Mouse (Mus musculus): ENCODE measurements at regions not wholly inside any gene's neighbourhood (a gene's known extent, or its start where the extent isn't known, plus 50 kb on each side); places are given as distances from the start of the nearest gene placed in this dataset.

DNA sequence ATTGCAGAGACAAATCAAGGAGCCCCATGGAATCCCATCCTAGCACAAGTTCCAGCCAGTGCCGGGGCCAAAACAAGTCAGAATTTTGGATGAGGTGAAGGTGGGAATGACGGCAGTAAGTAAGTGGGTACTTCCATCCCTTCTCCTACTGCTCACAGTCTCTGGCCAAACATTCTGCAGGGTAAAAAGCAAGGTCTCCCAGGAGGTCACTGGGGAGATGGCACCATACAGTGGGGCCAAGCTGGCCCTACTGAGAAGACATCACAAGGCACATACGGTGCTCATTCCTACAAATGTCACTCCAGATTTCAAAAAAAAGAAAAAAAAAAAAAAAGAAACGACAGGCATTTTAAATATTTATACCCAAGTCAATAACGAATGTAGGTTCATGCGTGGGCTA lies 129.6 kb downstream of the Ddx11 start:
- no peak for DNase-seq (ENCODE audit: low spot score)

DNA sequence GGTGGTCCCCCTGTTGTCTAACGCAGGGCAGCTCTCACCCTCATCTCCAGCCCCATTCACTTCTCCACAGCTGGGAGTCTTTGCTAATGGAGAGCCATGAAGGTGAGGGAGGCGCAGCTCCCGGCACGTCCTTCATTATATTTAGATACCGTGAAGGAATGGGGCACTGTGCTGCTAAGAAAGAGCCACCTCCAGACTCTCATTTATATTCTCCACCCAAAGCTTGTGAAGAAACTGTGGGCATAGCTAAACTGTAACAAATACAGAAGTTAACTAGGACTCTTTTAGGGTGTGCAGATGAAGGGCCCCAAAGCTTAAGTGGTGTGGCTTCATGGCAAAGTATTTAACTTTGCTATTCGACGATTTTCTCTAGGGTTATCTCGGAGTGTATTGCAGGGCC lies 136.4 kb downstream of the Ddx11 start:
- DNase-seq (ENCODE audit: low spot score), result no peak

DNA sequence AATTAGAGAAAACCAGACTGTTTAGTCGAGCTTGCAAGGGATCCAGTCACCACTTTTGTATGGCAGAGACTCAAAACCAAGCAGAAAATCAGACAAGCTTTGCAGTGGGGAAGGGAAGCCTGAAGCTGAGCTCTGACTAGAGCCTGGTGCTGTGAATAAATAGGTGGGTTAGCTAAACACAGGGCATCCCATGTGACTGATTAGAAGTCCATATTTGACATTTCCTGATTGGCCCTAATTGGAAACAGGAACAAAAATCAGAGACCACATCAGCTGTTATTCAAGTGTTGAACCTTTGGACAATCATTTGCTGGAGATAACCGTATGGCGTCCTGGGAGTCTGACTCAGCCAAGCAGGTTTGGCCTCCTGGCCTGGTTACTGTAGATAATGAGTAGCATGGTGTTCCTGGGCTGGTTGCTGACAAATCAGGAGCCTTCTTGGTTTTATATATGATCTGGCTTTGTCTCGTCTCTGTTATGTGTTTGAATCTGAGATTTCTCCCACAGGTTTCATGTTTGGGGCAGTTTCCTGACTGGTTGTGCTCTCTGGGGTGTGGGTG lies 139.4 kb downstream of the Ddx11 start:
- DNase-seq (ENCODE audit: low spot score), result no peak

DNA sequence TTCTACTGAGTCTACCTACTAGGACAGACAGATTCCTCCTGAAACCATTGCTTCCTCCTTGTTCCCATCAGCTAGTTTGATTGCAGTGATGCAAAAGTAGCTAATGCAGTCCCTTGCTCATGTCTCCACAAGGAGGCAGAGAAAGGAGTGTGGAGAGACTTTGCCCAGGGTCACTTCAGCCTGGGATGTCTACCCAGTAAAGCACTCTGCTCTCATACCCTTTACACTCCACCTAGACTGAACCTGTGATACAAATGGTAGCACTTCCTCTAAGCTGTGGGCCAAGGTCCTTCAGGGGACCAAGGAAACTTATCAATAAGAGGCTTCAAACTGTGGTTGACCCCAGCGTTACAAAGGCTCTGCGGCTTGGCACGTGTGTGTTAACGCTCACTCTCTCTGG lies 140.1 kb downstream of the Ddx11 start:
- DNase-seq (ENCODE audit: low spot score), result no peak

DNA sequence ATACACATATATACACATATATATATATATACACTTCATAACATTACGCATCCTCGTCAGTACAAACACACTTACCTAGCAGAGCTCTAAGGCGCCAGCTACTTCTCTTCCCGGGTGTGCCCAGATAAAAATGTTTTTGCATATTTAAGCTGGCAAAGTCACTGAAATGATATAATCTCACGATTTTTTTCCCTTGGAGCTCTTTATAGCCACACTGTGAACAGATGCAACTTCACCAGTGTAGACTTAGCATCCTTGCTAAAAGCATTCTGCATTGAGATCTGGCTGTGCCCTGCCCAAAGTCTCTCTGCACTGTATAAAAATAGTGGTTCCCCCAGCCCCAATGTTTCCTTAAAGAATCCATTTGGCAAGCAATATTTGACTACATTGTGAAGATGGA lies 143.5 kb downstream of the Ddx11 start:
- DNase-seq (ENCODE audit: low spot score), result no peak

DNA sequence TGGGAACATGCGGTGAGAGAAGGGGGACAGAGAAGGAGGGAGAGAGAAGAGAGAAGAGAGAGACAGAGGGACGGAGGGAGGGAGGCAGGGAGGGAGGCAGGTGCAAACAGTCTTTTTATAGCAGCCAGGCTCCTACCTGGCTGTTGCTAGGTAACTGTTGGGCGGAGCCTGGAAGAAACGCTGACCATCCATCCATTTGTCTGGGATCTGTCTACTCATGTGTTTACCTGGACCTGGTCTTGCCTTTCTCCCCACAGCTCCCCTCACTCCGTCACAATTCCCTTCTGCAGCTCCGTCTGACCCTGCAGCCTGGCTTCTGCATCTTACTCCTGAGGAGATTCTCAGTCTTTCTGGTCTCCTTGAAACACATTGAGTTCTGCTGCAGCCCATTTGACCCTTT lies 144.5 kb downstream of the Ddx11 start:
- no peak for DNase-seq (ENCODE audit: low spot score)

DNA sequence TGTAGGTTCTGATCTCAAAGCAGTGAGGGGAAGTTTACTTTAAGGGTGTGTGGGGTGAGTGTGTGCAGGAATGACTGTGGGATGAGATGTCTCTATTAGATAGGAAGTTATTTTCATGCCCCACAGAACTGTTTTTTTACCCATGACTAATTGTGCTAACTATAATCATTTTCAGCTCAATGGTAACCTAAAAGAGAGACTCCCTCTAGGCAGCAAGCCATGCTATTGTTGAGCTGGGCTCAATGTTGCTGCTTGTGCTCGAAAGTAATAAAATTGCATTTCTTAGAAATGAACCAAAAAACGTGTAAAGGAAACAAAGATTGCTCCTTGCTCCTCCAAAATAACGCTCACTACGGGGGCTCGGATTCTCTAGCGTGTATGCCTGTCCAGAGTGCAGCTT lies 146.2 kb downstream of the Ddx11 start:
- no peak for DNase-seq (ENCODE audit: low spot score)

DNA sequence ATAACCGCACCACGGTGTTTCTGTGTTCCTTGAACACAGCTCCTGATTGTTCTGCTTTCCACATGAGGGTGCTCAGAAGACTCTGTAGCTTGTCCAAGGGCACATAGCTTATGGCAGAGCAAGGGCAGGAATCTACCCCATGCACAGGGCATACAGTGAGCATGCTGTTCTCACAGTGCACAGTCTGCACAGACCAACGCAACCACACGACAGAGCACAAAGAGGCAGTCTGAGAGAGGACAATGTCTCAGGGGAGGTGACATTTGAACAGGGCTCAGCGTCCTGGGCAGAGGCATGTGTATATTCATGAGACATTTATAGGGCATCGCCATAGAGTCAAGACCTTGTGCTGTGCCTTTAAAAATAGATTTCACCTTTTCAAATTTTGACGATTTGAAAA lies 148.6 kb downstream of the Ddx11 start:
- no peak for DNase-seq (ENCODE audit: low spot score)

DNA sequence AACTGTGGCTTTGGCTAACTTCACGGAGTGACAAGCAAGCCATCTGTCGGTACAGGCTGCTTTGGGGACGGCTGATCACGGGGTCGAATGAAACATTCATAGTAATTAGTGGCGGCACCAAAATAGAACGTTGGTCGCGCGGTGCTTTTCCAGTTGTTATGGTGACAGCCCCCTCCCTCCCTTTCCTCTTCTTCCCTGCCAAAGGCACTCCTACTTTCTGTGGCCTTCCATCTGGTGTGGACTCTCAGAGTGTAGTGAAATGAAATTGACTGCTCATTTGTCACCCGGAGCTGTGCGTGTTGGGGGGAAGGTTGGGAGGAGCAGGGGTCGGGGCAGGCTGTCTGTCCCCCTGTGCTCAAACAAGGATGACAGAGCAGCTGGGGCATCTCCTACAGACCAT lies 153.5 kb downstream of the Ddx11 start:
- DNase-seq (ENCODE audit: low spot score), result no peak

DNA sequence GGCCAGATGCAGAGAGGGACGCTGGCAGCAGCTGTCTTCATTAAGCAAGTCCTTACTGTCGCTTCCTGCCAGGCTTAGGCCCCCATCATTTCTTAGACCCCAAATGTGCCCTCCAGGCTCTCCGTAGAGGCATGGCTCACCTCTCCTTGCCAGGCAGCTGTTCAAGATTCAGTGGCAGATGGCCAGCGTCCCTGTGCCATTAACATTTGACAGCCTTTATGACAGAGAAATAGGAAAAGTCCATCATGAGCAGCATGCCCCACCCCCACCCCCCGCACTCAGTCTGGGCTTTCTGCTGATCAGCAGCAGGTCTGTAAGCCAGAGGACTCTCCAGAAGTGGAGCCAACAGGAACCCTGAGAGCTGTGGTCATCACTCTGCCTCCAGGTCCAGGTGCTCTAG lies 154.7 kb downstream of the Ddx11 start:
- DNase-seq (ENCODE audit: low spot score), result no peak

DNA sequence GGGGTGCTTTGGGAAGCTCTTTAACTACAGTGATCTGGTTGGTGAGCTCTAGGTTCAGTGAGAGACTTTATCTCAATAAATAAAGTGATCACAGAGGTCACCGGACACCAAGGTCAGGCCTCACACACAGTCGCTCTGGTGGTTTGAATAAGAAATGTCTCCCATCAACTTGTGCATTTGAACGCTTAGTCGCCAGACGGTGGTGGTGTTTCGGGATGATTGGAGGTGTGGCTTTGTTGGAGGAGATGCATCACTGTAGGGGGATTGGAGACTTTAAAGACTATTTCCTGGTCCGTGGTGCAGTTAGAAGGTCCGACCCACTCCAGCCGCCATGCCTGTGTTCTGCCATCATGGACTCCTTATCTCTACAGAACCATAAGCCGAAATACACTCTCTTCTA lies 162.0 kb downstream of the Ddx11 start:
- DNase-seq (ENCODE audit: low spot score), result no peak
